Mouse (Mus musculus): ENCODE data around the gene Socs5.

GRCm38 (mm10) chr17:87158597-87158996 lies 51.1 kb downstream of the Socs5 start:
- TF ChIP-seq CHD2 (IDR thresholded peaks at IDR 0.05; ENCODE audit: low read depth, low read length), result no peak
- TF ChIP-seq MAFK (IDR thresholded peaks at IDR 0.05; ENCODE audit: insufficient read depth, low read depth, low read length), result no peak
- no peak for TF ChIP-seq ZNF384 (IDR thresholded peaks at IDR 0.05; ENCODE audit: low read depth, low read length)
